Mouse (Mus musculus): ENCODE measurements around the gene Ptprt. TPM values are rescaled to one million over a fixed set of nuclear protein-coding genes. Genes with fewer than 3 reads are reported as not detected.

Gene Ptprt
- polyA plus RNA-seq, 1 experiment from 2014 or later: 0.66 TPM

GRCm38 (mm10) chr2:162571037-162571436 lies 89.9 kb downstream of the Ptprt start:
- no peak overlapping the region for H3K4me2 ChIP-seq
- no peak overlapping the region for H3K4me3 ChIP-seq (ENCODE audit: low read depth, low read length)
- no peaks in the 10 kb centered on the region for H3K9me3 ChIP-seq (replicated peaks; ENCODE audit: control insufficient read depth, low read length)
- H3K36me3 ChIP-seq (ENCODE audit: control insufficient read depth, insufficient read depth, low read length): no peaks in the 10 kb centered on the region
- H3K4me1 ChIP-seq (ENCODE audit: control insufficient read depth, insufficient read depth, low read length): no peaks in the 10 kb centered on the region
- no peaks in the 10 kb centered on the region for H3K27me3 ChIP-seq (ENCODE audit: control insufficient read depth, insufficient read depth, low read length)
- no peak overlapping the region for H3K9ac ChIP-seq (ENCODE audit: low read depth, low read length)
- 89% methylated on average over 12 of the region's 12 CpGs for WGBS (ENCODE audit: insufficient replicate concordance)
- H3K27ac ChIP-seq (ENCODE audit: low read depth, low read length): no peak overlapping the region
- ATAC-seq (replicated peaks; ENCODE audit: insufficient number of reproducible peaks, low FRiP score, low TSS enrichment): no peak

GRCm38 (mm10) chr2:162568308-162569100 lies 92.4 kb downstream of the Ptprt start:
- Histone ChIP-seq H3K4me2 (no peak overlapping the region), H3K27me3 (ENCODE audit: control insufficient read depth, insufficient read depth, low read length) (no peaks in the 10 kb centered on the region), H3K4me1 (ENCODE audit: control insufficient read depth, insufficient read depth, low read length) (no peaks in the 10 kb centered on the region), H3K4me3 (ENCODE audit: low read depth, low read length) (no peak overlapping the region), H3K36me3 (ENCODE audit: control insufficient read depth, insufficient read depth, low read length) (no peaks in the 10 kb centered on the region), H3K9me3 (replicated peaks; ENCODE audit: control insufficient read depth, low read length) (no peaks in the 10 kb centered on the region), H3K9ac (ENCODE audit: low read depth, low read length) (no peak overlapping the region), H3K27ac (ENCODE audit: low read depth, low read length) (no peak overlapping the region)
- no peak for ATAC-seq (replicated peaks; ENCODE audit: insufficient number of reproducible peaks, low FRiP score, low TSS enrichment)
- WGBS (ENCODE audit: insufficient replicate concordance): 61% methylated on average over 6 of the region's 6 CpGs

DNA sequence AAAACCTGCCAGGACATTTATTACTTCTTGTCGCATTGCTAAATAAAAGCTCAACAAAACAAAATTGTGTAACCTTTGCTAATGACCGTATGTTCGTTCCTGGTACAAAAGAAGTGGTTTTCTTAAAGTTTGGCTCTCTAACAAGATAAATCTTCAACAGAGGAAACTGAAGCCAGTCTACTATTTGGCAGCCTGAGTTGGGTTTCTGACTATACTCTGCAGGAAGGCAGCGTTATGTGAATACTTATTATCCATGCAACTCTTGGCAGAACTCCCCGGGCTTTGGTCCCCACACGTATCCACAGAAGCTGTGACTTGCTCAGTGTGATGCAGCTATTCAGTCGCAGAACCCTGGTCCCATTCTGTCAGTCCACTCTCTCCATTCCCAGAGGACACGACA lies 112.6 kb downstream of the Ptprt start:
- Histone ChIP-seq H3K9me3 (replicated peaks; ENCODE audit: control insufficient read depth, low read length) (no peaks in the 10 kb centered on the region), H3K27ac (ENCODE audit: low read depth, low read length) (no peak overlapping the region), H3K4me2 (no peak overlapping the region), H3K36me3 (ENCODE audit: control insufficient read depth, insufficient read depth, low read length) (no peaks in the 10 kb centered on the region), H3K4me1 (ENCODE audit: control insufficient read depth, insufficient read depth, low read length) (no peaks in the 10 kb centered on the region), H3K9ac (ENCODE audit: low read depth, low read length) (no peak overlapping the region), H3K27me3 (ENCODE audit: control insufficient read depth, insufficient read depth, low read length) (no peaks in the 10 kb centered on the region), H3K4me3 (ENCODE audit: low read depth, low read length) (no peak overlapping the region)
- WGBS (ENCODE audit: insufficient replicate concordance): 80% methylated on average over 8 of the region's 8 CpGs
- no peak for ATAC-seq (replicated peaks; ENCODE audit: insufficient number of reproducible peaks, low FRiP score, low TSS enrichment)

DNA sequence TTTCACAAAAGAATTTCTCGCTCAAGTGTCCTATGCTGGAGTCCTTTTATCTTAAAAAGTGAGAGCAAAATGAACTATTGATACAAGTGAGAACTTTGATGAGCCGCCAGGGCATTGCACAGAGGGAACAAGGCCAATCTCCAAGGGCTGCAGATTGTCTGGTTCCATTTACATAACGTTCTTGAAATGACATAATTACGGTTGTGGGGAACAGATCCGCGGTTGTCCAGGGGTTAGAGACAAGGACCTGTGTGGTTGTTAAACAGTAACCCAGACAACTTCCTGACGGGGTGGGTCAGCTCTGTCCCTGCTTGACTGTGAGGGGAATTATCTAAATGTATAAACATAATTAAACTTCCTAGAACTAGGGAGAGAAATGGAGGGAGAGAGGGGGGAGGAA lies 129.3 kb downstream of the Ptprt start:
- Histone ChIP-seq H3K4me1 (ENCODE audit: control insufficient read depth, insufficient read depth, low read length) (no peaks in the 10 kb centered on the region), H3K27me3 (ENCODE audit: control insufficient read depth, insufficient read depth, low read length) (no peaks in the 10 kb centered on the region), H3K36me3 (ENCODE audit: control insufficient read depth, insufficient read depth, low read length) (no peaks in the 10 kb centered on the region), H3K9ac (ENCODE audit: low read depth, low read length) (no peak overlapping the region), H3K4me3 (ENCODE audit: low read depth, low read length) (no peak overlapping the region), H3K27ac (ENCODE audit: low read depth, low read length) (no peak overlapping the region), H3K4me2 (no peak overlapping the region), H3K9me3 (replicated peaks; ENCODE audit: control insufficient read depth, low read length) (0 out of 2 replicates have a peak, but pooled peaks cover 4% of the 10 kb centered on the region)
- WGBS (ENCODE audit: insufficient replicate concordance): 65% methylated on average over 7 of the region's 7 CpGs
- ATAC-seq (replicated peaks; ENCODE audit: insufficient number of reproducible peaks, low FRiP score, low TSS enrichment): no peak

- Histone ChIP-seq H3K9me3 (replicated peaks; ENCODE audit: control insufficient read depth, low read length) (no peaks in the 10 kb centered on the region), H3K4me2 (no peak overlapping the region), H3K4me1 (ENCODE audit: control insufficient read depth, insufficient read depth, low read length) (no peaks in the 10 kb centered on the region), H3K4me3 (ENCODE audit: low read depth, low read length) (no peak overlapping the region), H3K27ac (ENCODE audit: low read depth, low read length) (no peak overlapping the region), H3K36me3 (ENCODE audit: control insufficient read depth, insufficient read depth, low read length) (no peaks in the 10 kb centered on the region), H3K9ac (ENCODE audit: low read depth, low read length) (no peak overlapping the region), H3K27me3 (ENCODE audit: control insufficient read depth, insufficient read depth, low read length) (no peaks in the 10 kb centered on the region)
- no peak for ATAC-seq (replicated peaks; ENCODE audit: insufficient number of reproducible peaks, low FRiP score, low TSS enrichment)
- 83% methylated on average over 3 of the region's 3 CpGs for WGBS (ENCODE audit: insufficient replicate concordance)
Observed at GRCm38 (mm10) chr2:162528911-162529310, 132.0 kb downstream of the Ptprt start.

DNA sequence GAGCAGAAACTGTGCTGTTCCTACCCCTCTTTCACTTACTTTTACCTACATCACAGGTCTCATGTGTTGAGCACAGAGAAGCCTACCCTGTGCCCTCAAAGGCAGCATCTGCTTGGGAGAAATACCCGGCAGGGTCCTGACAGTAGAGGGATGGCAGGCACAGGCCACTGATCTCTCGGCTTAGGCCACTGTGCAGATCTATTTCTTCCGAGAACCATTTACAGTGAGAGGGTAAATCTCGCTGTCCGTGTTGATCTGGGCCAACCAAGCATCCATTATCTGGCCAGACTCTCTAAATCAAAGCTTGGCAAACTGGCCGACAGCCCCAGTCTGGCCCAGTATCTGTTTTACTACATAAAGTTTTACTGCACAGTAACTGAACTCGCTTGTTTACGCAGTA lies 145.0 kb downstream of the Ptprt start:
- WGBS (ENCODE audit: insufficient replicate concordance): 74% methylated on average over 8 of the region's 8 CpGs
- Histone ChIP-seq H3K27me3 (ENCODE audit: control insufficient read depth, insufficient read depth, low read length) (no peaks in the 10 kb centered on the region), H3K9ac (ENCODE audit: low read depth, low read length) (no peak overlapping the region), H3K4me2 (no peak overlapping the region), H3K27ac (ENCODE audit: low read depth, low read length) (no peak overlapping the region), H3K9me3 (replicated peaks; ENCODE audit: control insufficient read depth, low read length) (no peaks in the 10 kb centered on the region), H3K36me3 (ENCODE audit: control insufficient read depth, insufficient read depth, low read length) (no peaks in the 10 kb centered on the region), H3K4me1 (ENCODE audit: control insufficient read depth, insufficient read depth, low read length) (no peaks in the 10 kb centered on the region), H3K4me3 (ENCODE audit: low read depth, low read length) (no peak overlapping the region)
- ATAC-seq (replicated peaks; ENCODE audit: insufficient number of reproducible peaks, low FRiP score, low TSS enrichment): no peak

GRCm38 (mm10) chr2:162513072-162513471 lies 147.9 kb downstream of the Ptprt start:
- Histone ChIP-seq H3K9ac (ENCODE audit: low read depth, low read length) (no peak overlapping the region), H3K4me3 (ENCODE audit: low read depth, low read length) (no peak overlapping the region), H3K36me3 (ENCODE audit: control insufficient read depth, insufficient read depth, low read length) (no peaks in the 10 kb centered on the region), H3K27ac (ENCODE audit: low read depth, low read length) (no peak overlapping the region), H3K27me3 (ENCODE audit: control insufficient read depth, insufficient read depth, low read length) (no peaks in the 10 kb centered on the region), H3K4me2 (no peak overlapping the region), H3K9me3 (replicated peaks; ENCODE audit: control insufficient read depth, low read length) (no peaks in the 10 kb centered on the region), H3K4me1 (ENCODE audit: control insufficient read depth, insufficient read depth, low read length) (no peaks in the 10 kb centered on the region)
- ATAC-seq (replicated peaks; ENCODE audit: insufficient number of reproducible peaks, low FRiP score, low TSS enrichment): peak; percentile 74
- 47% methylated on average over 4 of the region's 4 CpGs for WGBS (ENCODE audit: insufficient replicate concordance)

- Histone ChIP-seq H3K4me1 (ENCODE audit: control insufficient read depth, insufficient read depth, low read length) (no peaks in the 10 kb centered on the region), H3K9ac (ENCODE audit: low read depth, low read length) (no peak overlapping the region), H3K27me3 (ENCODE audit: control insufficient read depth, insufficient read depth, low read length) (no peaks in the 10 kb centered on the region), H3K27ac (ENCODE audit: low read depth, low read length) (no peak overlapping the region), H3K9me3 (replicated peaks; ENCODE audit: control insufficient read depth, low read length) (no peaks in the 10 kb centered on the region), H3K4me3 (ENCODE audit: low read depth, low read length) (no peak overlapping the region), H3K36me3 (ENCODE audit: control insufficient read depth, insufficient read depth, low read length) (no peaks in the 10 kb centered on the region), H3K4me2 (no peak overlapping the region)
- no peak for ATAC-seq (replicated peaks; ENCODE audit: insufficient number of reproducible peaks, low FRiP score, low TSS enrichment)
- WGBS (ENCODE audit: insufficient replicate concordance): 59% methylated on average over 1 of the region's 1 CpGs
Observed at GRCm38 (mm10) chr2:162512094-162512493, 148.9 kb downstream of the Ptprt start.

DNA sequence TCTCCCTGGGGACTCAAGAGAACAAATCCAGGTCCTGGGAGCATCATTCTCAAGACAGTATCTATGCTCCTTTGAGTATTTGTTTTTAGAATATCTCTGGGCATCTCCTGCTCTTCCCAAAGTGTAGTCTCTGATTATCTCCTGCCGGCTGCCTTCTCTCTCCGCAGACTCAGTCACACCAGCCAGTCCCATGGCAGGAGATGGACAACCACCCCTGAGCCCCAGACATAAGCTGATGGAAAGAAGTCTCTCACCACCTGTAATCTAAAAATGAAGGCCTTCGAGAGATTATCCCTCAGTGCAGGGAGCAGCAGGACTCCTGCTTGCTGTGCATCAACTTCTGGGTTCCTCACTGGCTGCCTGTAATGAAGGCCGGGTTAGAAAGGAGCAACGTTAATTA lies 151.9 kb downstream of the Ptprt start:
- WGBS (ENCODE audit: insufficient replicate concordance): 63% methylated on average over 5 of the region's 5 CpGs
- ATAC-seq (replicated peaks; ENCODE audit: insufficient number of reproducible peaks, low FRiP score, low TSS enrichment): no peak

More for the DNA sequence above, 151.9 kb downstream of the Ptprt start:
- H3K4me3 ChIP-seq (ENCODE audit: low read depth, low read length): no peak overlapping the region
- no peaks in the 10 kb centered on the region for H3K36me3 ChIP-seq (ENCODE audit: control insufficient read depth, insufficient read depth, low read length)
- H3K4me1 ChIP-seq (ENCODE audit: control insufficient read depth, insufficient read depth, low read length): no peaks in the 10 kb centered on the region
- H3K9me3 ChIP-seq (replicated peaks; ENCODE audit: control insufficient read depth, low read length): no peaks in the 10 kb centered on the region
- H3K27me3 ChIP-seq (ENCODE audit: control insufficient read depth, insufficient read depth, low read length): no peaks in the 10 kb centered on the region
- no peak overlapping the region for H3K27ac ChIP-seq (ENCODE audit: low read depth, low read length)
- H3K9ac ChIP-seq (ENCODE audit: low read depth, low read length): no peak overlapping the region
- no peak overlapping the region for H3K4me2 ChIP-seq

Measured in heart, embryonic 11.5 days (tissue).